Mouse (Mus musculus) hindbrain, postnatal 0 days (tissue): Measurements from ENCODE around the gene Slc46a2. TPM values are rescaled to one million over a fixed set of nuclear protein-coding genes. Genes with fewer than 3 reads are reported as not detected.

Source experiments
- ATAC-seq: fragments of 200-750 bp; cut with Nextera tagmentation; 2 replicates; pipeline ENCODE4 v1.8.0; 2017; ENCODE audit warnings: mild to moderate bottlenecking, moderate TSS enrichment, moderate library complexity
- DNase-seq: peaks from one replicate; pipeline ENCODE4 v3.0.0-alpha.2; 2015; ENCODE audit warnings: low spot score
- H3K27ac ChIP-seq: fragments of 300-500 bp; sonication (generic); 2 replicates; pipeline ENCODE4 v1.5.1; 2014; ENCODE audit warnings: mild to moderate bottlenecking
- H3K27me3 ChIP-seq: fragments of 300-500 bp; sonication (generic); 2 replicates; pipeline ENCODE4 v1.6.1; 2014; ENCODE audit warnings: low read length, mixed read lengths; ENCODE audit not compliant: insufficient read depth
- H3K36me3 ChIP-seq: fragments of 300-500 bp; sonication (generic); 2 replicates; pipeline ENCODE4 v1.6.1; 2014; ENCODE audit warnings: low read length, mixed read lengths; ENCODE audit not compliant: insufficient read depth
- H3K4me1 ChIP-seq: fragments of 300-500 bp; sonication (generic); 2 replicates; pipeline ENCODE4 v1.6.1; 2014; ENCODE audit warnings: antibody characterized with exemption, low read length, mixed read lengths; ENCODE audit not compliant: insufficient read depth
- H3K4me2 ChIP-seq: fragments of 300-500 bp; sonication (generic); 2 replicates; pipeline ENCODE4 v1.6.1; 2014; ENCODE audit warnings: low read depth, mild to moderate bottlenecking, low read length, moderate library complexity, mixed read lengths
- H3K4me3 ChIP-seq: fragments of 300-500 bp; sonication (generic); 2 replicates; pipeline ENCODE4 v1.5.1; 2014; ENCODE audit warnings: low read length
- H3K9ac ChIP-seq: fragments of 300-500 bp; sonication (generic); replicated peaks from 2 replicates; pipeline ENCODE4 v1.6.1; 2014; ENCODE audit warnings: mild to moderate bottlenecking, low read length, moderate library complexity, mixed read lengths
- H3K9me3 ChIP-seq: fragments of 300-500 bp; sonication (generic); 2 replicates; pipeline ENCODE4 v1.6.1; 2016; ENCODE audit warnings: low read length, mixed read lengths
- CTCF ChIP-seq: IDR thresholded peaks from 2 replicates; pipeline ENCODE4 v1.5.1; 2016; ENCODE audit warnings: antibody characterized with exemption, control low read depth, low read depth
- WGBS: fragments of 180-500 bp; shearing (Covaris S2); extraction: QIAGEN DNeasy Blood & Tissue Kit; methylation state at CpG from one replicate; pipeline ENCODE4 v1.1.7; 2014; 5-methylcytosine and 5-hydroxymethylcytosine counted together
- polyA plus RNA-seq: library from polyadenylated mRNA; unstranded; fragments of >200 nt; fragmentation: Nextera tagmentation; extraction: Ambion mirVana; gene quantifications from 2 replicates; pipeline ENCODE4 v1.2.1, GENCODE M21; 2015
- total RNA-seq: library from RNA; depleted of rRNA; stranded (reverse); fragments of >200 nt; gene quantifications from 2 replicates; pipeline ENCODE4 v1.2.3, GENCODE M21; 2014

Gene Slc46a2
- total and polyA plus RNA-seq, 2 experiments from 2014 or later = 0.05 TPM; not detected in 1

GRCm38 (mm10) chr4:59881210-59881609 lies 33.6 kb downstream of the Slc46a2 start:
- Histone ChIP-seq H3K4me3 (no peak overlapping the region), H3K9ac (no peak overlapping the region), H3K36me3 (peaks cover 14% of the 10 kb centered on the region; the same call in 1 of the 2 replicates), H3K27ac (no peak overlapping the region), H3K4me1 (no peaks in the 10 kb centered on the region), H3K9me3 (no peaks in the 10 kb centered on the region), H3K4me2 (no peak overlapping the region), H3K27me3 (no peaks in the 10 kb centered on the region)
- ATAC-seq (no peak), DNase-seq (no peak)
- no peak for TF ChIP-seq CTCF
- WGBS = 90% methylated on average over 2 of the region's 2 CpGs

- Histone ChIP-seq H3K9me3 (no peaks in the 10 kb centered on the region), H3K4me1 (no peaks in the 10 kb centered on the region), H3K4me3 (no peak overlapping the region), H3K27me3 (no peaks in the 10 kb centered on the region), H3K36me3 (peaks cover 13% of the 10 kb centered on the region; the same call in 1 of the 2 replicates), H3K27ac (no peak overlapping the region), H3K9ac (no peak overlapping the region), H3K4me2 (no peak overlapping the region)
- DNase-seq = no peak
- TF ChIP-seq CTCF = no peak
- ATAC-seq = no peak
- 86% methylated on average over 5 of the region's 5 CpGs for WGBS
These were observed 34.1 kb downstream of the Slc46a2 start for GRCm38 (mm10) chr4:59880725-59881124.

GRCm38 (mm10) chr4:59879444-59879843 lies 35.4 kb downstream of the Slc46a2 start:
- TF ChIP-seq CTCF = no peak
- H3K9me3 ChIP-seq = no peaks in the 10 kb centered on the region
- H3K36me3 ChIP-seq = peaks cover 13% of the 10 kb centered on the region; the same call in 1 of the 2 replicates
- no peak overlapping the region for H3K4me2 ChIP-seq
- H3K27ac ChIP-seq = no peak overlapping the region
- no peak overlapping the region for H3K9ac ChIP-seq
- no peaks in the 10 kb centered on the region for H3K4me1 ChIP-seq
- no peaks in the 10 kb centered on the region for H3K27me3 ChIP-seq
- no peak overlapping the region for H3K4me3 ChIP-seq
- ATAC-seq = no peak
- DNase-seq = peak; percentile 28
- 57% methylated on average over 3 of the region's 3 CpGs for WGBS

DNA sequence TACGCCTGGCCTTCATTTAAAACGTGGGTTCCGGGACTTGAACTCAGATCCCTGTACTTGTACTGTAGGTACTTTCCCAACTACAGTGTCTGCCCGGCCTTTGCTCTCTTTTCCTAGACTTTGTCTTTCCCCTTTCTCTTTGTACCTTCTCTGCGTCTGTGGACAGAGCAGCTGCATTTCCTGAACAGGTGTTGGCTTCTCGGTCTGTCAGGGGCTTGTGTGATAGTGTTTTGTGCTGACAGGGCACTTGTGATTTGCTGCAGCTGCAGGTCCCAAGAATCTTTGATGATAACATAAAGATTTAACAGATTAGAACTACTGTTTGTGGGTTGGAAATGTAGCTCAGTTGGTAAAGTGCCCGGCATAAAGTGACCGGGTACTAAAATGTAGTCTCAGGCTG lies 36.3 kb downstream of the Slc46a2 start:
- Histone ChIP-seq H3K9me3 (no peaks in the 10 kb centered on the region), H3K27me3 (no peaks in the 10 kb centered on the region), H3K27ac (no peak overlapping the region), H3K4me1 (no peaks in the 10 kb centered on the region), H3K4me3 (no peak overlapping the region), H3K36me3 (peaks cover 13% of the 10 kb centered on the region; the same call in 1 of the 2 replicates), H3K4me2 (no peak overlapping the region), H3K9ac (no peak overlapping the region)
- TF ChIP-seq CTCF = no peak
- WGBS = 95% methylated on average over 8 of the region's 8 CpGs
- no peak for ATAC-seq
- no peak for DNase-seq

DNA sequence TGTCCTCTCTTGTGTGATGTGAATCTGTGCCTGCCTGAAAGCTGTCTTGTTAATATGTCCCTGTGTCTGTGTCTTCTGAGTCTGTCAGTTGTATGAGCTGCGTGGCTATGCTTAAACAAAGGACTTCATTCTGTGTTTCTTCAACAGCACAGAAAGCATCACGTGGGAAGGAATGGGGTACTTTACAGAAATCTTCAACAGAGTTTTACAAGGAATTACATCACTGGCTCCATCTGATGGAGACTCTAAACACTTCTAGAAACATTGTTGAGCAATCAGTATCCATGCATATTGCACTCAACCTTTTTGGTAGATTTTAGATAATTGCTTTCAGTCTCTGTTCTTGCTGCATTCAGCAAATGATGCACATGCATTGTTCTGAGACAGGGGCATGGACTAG lies 37.8 kb downstream of the Slc46a2 start:
- Histone ChIP-seq H3K27me3 (no peaks in the 10 kb centered on the region), H3K9me3 (no peaks in the 10 kb centered on the region), H3K4me2 (no peak overlapping the region), H3K36me3 (peaks cover 13% of the 10 kb centered on the region; the same call in 1 of the 2 replicates), H3K27ac (no peak overlapping the region), H3K4me3 (no peak overlapping the region), H3K9ac (no peak overlapping the region), H3K4me1 (no peaks in the 10 kb centered on the region)
- DNase-seq = peak; percentile 18
- TF ChIP-seq CTCF = peak; percentile 26; the same call in 1 of the 2 replicates
- WGBS = 43% methylated on average over 2 of the region's 2 CpGs
- ATAC-seq = peak; percentile 43; the same call in 1 of the 2 replicates

- Histone ChIP-seq H3K27ac (no peak overlapping the region), H3K9ac (no peak overlapping the region), H3K4me3 (no peak overlapping the region), H3K9me3 (no peaks in the 10 kb centered on the region), H3K27me3 (no peaks in the 10 kb centered on the region), H3K4me2 (no peak overlapping the region), H3K36me3 (peaks cover 13% of the 10 kb centered on the region; the same call in 1 of the 2 replicates), H3K4me1 (no peaks in the 10 kb centered on the region)
- ATAC-seq = peak; percentile 52; the same call in 1 of the 2 replicates
- TF ChIP-seq CTCF = no peak
- 50% methylated on average over 6 of the region's 6 CpGs for WGBS
- DNase-seq = no peak
These were observed 38.3 kb downstream of the Slc46a2 start for GRCm38 (mm10) chr4:59876570-59876969.

GRCm38 (mm10) chr4:59873830-59874229 lies 41.0 kb downstream of the Slc46a2 start:
- ATAC-seq (no peak), DNase-seq (no peak)
- H3K27ac ChIP-seq = no peak overlapping the region
- no peak overlapping the region for H3K4me2 ChIP-seq
- 25% methylated on average over 5 of the region's 5 CpGs for WGBS
- H3K9ac ChIP-seq = no peak overlapping the region
- no peaks in the 10 kb centered on the region for H3K4me1 ChIP-seq
- H3K4me3 ChIP-seq = no peak overlapping the region
- no peak for TF ChIP-seq CTCF
- no peaks in the 10 kb centered on the region for H3K27me3 ChIP-seq
- H3K36me3 ChIP-seq = no peaks in the 10 kb centered on the region
- H3K9me3 ChIP-seq = no peaks in the 10 kb centered on the region
